Mouse (Mus musculus) cerebellum, adult 9-10 months (tissue): ENCODE results near the gene Nsd2.
A peak's percentile ranks its signal among the peaks of the same experiment; 100 is the strongest.
"Not testable (repeated sequence)": the region's sequence is repeated elsewhere in the genome, so short reads cannot be mapped to it uniquely, and the experiment has no call there.

Experiments used
- DNase-seq: peaks from one replicate; pipeline ENCODE4 v3.0.0; 2022

The Nsd2 gene

GRCm38 (mm10) chr5:33853086-33853485, 32.6 kb downstream of the Nsd2 start:
- peak; percentile 15 for DNase-seq

- DNase-seq, result peak; percentile 28
Observed at GRCm38 (mm10) chr5:33854019-33854418, 33.5 kb downstream of the Nsd2 start.

GRCm38 (mm10) chr5:33857693-33858092, 37.2 kb downstream of the Nsd2 start:
- DNase-seq, result no peak

GRCm38 (mm10) chr5:33875472-33875871, 54.9 kb downstream of the Nsd2 start:
- DNase-seq, result no peak

GRCm38 (mm10) chr5:33881118-33881517, 60.6 kb downstream of the Nsd2 start:
- DNase-seq, result no peak

- DNase-seq, result no peak
Observed at GRCm38 (mm10) chr5:33893406-33893805, 72.9 kb downstream of the Nsd2 start.

GRCm38 (mm10) chr5:33895116-33895515, 74.6 kb downstream of the Nsd2 start:
- DNase-seq, result no peak

GRCm38 (mm10) chr5:33897158-33897557, 76.6 kb downstream of the Nsd2 start:
- DNase-seq, result no peak

GRCm38 (mm10) chr5:33898671-33899070, 78.1 kb downstream of the Nsd2 start:
- DNase-seq, result no peak

GRCm38 (mm10) chr5:33899245-33899644, 78.7 kb downstream of the Nsd2 start:
- no peak for DNase-seq

- no peak for DNase-seq
Observed at GRCm38 (mm10) chr5:33900101-33900500, 79.6 kb downstream of the Nsd2 start.

GRCm38 (mm10) chr5:33900701-33901263, 80.3 kb downstream of the Nsd2 start:
- DNase-seq, result no peak

- DNase-seq, result no peak
Observed at GRCm38 (mm10) chr5:33901278-33901677, 80.8 kb downstream of the Nsd2 start.

GRCm38 (mm10) chr5:33902696-33903095, 82.2 kb downstream of the Nsd2 start:
- no peak for DNase-seq

GRCm38 (mm10) chr5:33903176-33903575, 82.7 kb downstream of the Nsd2 start:
- no peak for DNase-seq

- not testable (repeated sequence) for DNase-seq
Observed at GRCm38 (mm10) chr5:33915031-33915430, 94.5 kb downstream of the Nsd2 start.

- not testable (repeated sequence) for DNase-seq
Observed at GRCm38 (mm10) chr5:33916616-33917015, 96.1 kb downstream of the Nsd2 start.

GRCm38 (mm10) chr5:33919466-33919865, 98.9 kb downstream of the Nsd2 start:
- DNase-seq, result peak; percentile 89

GRCm38 (mm10) chr5:33920037-33920436, 99.5 kb downstream of the Nsd2 start:
- DNase-seq, result peak; percentile 57

- no peak for DNase-seq
Observed at GRCm38 (mm10) chr5:33920924-33921323, 100.4 kb downstream of the Nsd2 start.

- peak; percentile 65 for DNase-seq
Observed at GRCm38 (mm10) chr5:33921486-33922235, 101.1 kb downstream of the Nsd2 start.

- DNase-seq, result no peak
Observed at GRCm38 (mm10) chr5:33922566-33922965, 102.0 kb downstream of the Nsd2 start.

GRCm38 (mm10) chr5:33926170-33926569, 105.6 kb downstream of the Nsd2 start:
- DNase-seq, result no peak

GRCm38 (mm10) chr5:33932413-33932812, 111.9 kb downstream of the Nsd2 start:
- DNase-seq, result no peak

GRCm38 (mm10) chr5:33934081-33934480, 113.6 kb downstream of the Nsd2 start:
- DNase-seq, result no peak
